Mouse (Mus musculus): Measurements from ENCODE around the gene Coq9.

The Coq9 gene

GRCm38 (mm10) chr8:94863897-94864673, 26.0 kb downstream of the Coq9 start:
- in situ Hi-C loops (cut with MboI; ENCODE audit: unreplicated experiment in 2 of 2): no loop called here

GRCm38 (mm10) chr8:94865292-94865691, 27.2 kb downstream of the Coq9 start:
- in situ Hi-C loops (cut with MboI; ENCODE audit: unreplicated experiment in 2 of 2): no loop called here

GRCm38 (mm10) chr8:94866921-94867320, 28.8 kb downstream of the Coq9 start:
- in situ Hi-C loops (cut with MboI; ENCODE audit: unreplicated experiment in 2 of 2): no loop called here

- in situ Hi-C loops (cut with MboI; ENCODE audit: unreplicated experiment in 2 of 2): no loop called here
Observed at GRCm38 (mm10) chr8:94869146-94869545, 31.0 kb downstream of the Coq9 start.

- in situ Hi-C loops (cut with MboI; ENCODE audit: unreplicated experiment in 2 of 2): loop anchor here (5.0 kb wide), 1 partner anchor 37 kb away; no protein-coding TSS in a partner anchor
Observed at GRCm38 (mm10) chr8:94870003-94870402, 31.9 kb downstream of the Coq9 start.

- in situ Hi-C loops (cut with MboI; ENCODE audit: unreplicated experiment in 2 of 2): loop anchor here (5.0 kb wide), 1 partner anchor 37 kb away; no protein-coding TSS in a partner anchor
Observed at GRCm38 (mm10) chr8:94870474-94871107, 32.5 kb downstream of the Coq9 start.

GRCm38 (mm10) chr8:94871108-94871894, 33.2 kb downstream of the Coq9 start:
- in situ Hi-C loops (cut with MboI; ENCODE audit: unreplicated experiment in 2 of 2): loop anchor here (5.0 kb wide), 1 partner anchor 36 kb away; no protein-coding TSS in a partner anchor

- in situ Hi-C loops (cut with MboI; ENCODE audit: unreplicated experiment in 2 of 2): loop anchor here (5.0 kb wide), 1 partner anchor 35 kb away; no protein-coding TSS in a partner anchor
Observed at GRCm38 (mm10) chr8:94872156-94872555, 34.0 kb downstream of the Coq9 start.

- in situ Hi-C loops (cut with MboI; ENCODE audit: unreplicated experiment in 2 of 2): loop anchor here (5.0 kb wide), 1 partner anchor 35 kb away; no protein-coding TSS in a partner anchor
Observed at GRCm38 (mm10) chr8:94872576-94872975, 34.5 kb downstream of the Coq9 start.

GRCm38 (mm10) chr8:94874358-94874757, 36.2 kb downstream of the Coq9 start:
- in situ Hi-C loops (cut with MboI; ENCODE audit: unreplicated experiment in 2 of 2): loop anchor here (5.0 kb wide), 1 partner anchor 33 kb away; no protein-coding TSS in a partner anchor

GRCm38 (mm10) chr8:94875096-94875870, 37.2 kb downstream of the Coq9 start:
- in situ Hi-C loops (cut with MboI; ENCODE audit: unreplicated experiment in 2 of 2): no loop called here

GRCm38 (mm10) chr8:94875871-94876150, 37.7 kb downstream of the Coq9 start:
- in situ Hi-C loops (cut with MboI; ENCODE audit: unreplicated experiment in 2 of 2): no loop called here

GRCm38 (mm10) chr8:94876197-94876730, 38.1 kb downstream of the Coq9 start, which contains the start of gene Dok4:
Dok4 (minus strand) TSS chr8:94876330.
- in situ Hi-C loops (cut with MboI; ENCODE audit: unreplicated experiment in 2 of 2): no loop called here

- in situ Hi-C loops (cut with MboI; ENCODE audit: unreplicated experiment in 2 of 2): no loop called here
Observed at GRCm38 (mm10) chr8:94876820-94877219, 38.7 kb downstream of the Coq9 start.

- in situ Hi-C loops (cut with MboI; ENCODE audit: unreplicated experiment in 2 of 2): no loop called here
Observed at GRCm38 (mm10) chr8:94880742-94881141, 42.6 kb downstream of the Coq9 start.

- in situ Hi-C loops (cut with MboI; ENCODE audit: unreplicated experiment in 2 of 2): no loop called here
Observed at GRCm38 (mm10) chr8:94888383-94889036, 50.4 kb downstream of the Coq9 start.

GRCm38 (mm10) chr8:94892917-94893316, 54.8 kb downstream of the Coq9 start:
- in situ Hi-C loops (cut with MboI; ENCODE audit: unreplicated experiment in 2 of 2): no loop called here

- in situ Hi-C loops (cut with MboI; ENCODE audit: unreplicated experiment in 2 of 2): no loop called here
Observed at GRCm38 (mm10) chr8:94899262-94899661, 61.1 kb downstream of the Coq9 start.

GRCm38 (mm10) chr8:94900617-94901016, 62.5 kb downstream of the Coq9 start:
- in situ Hi-C loops (cut with MboI; ENCODE audit: unreplicated experiment in 2 of 2): loop anchor here in 1 of 2 experiments (10.0 kb wide), 1 partner anchor 306 kb away; no protein-coding TSS in a partner anchor

Measured in v-Abl transformed pro-B cells (cell line).